Mouse (Mus musculus): ENCODE measurements around the gene Grn. TPM values are rescaled to one million over a fixed set of nuclear protein-coding genes. Genes with fewer than 3 reads are reported as not detected.

The Grn gene
- polyA plus RNA-seq, 1 experiment from 2014 or later: 75.2 TPM

DNA sequence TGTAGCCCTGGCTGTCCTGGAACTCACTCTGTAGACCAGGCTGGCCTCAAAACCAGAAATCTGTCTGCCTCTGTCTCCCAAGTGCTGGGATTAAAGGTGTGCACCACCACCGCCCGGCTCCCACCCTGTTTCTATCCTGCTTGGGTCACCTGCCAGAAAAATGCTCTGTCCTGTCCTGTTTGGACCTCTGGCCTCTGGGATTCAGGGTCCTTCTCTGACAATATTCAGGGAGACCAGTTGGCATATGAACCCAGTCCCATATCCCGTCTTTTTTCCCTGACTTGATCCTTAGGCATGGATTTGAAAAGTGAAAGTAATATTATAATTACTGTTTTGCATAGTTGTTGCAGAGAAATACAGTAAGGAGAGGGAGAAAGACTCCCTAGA, 1.6 kb downstream of the Grn start:
- no peak for ATAC-seq (ENCODE audit: low FRiP score, low read depth)
- H3K4me3 ChIP-seq: no peak overlapping the region
- H3K9me3 ChIP-seq: no peaks in the 10 kb centered on the region
- WGBS: 85% methylated on average over 3 of the region's 3 CpGs
- H3K27me3 ChIP-seq (replicated peaks): no peaks in the 10 kb centered on the region
- peaks cover 35% of the 10 kb centered on the region for H3K4me1 ChIP-seq
- H3K4me2 ChIP-seq (replicated peaks): 0 out of 2 replicates have a peak overlapping the region, but pooled peaks have one; percentile 0
- peaks cover 18% of the 10 kb centered on the region for H3K36me3 ChIP-seq
- no peak overlapping the region for H3K27ac ChIP-seq
- 0 out of 2 replicates have a peak overlapping the region, but pooled peaks have one; percentile 26 for H3K9ac ChIP-seq

DNA sequence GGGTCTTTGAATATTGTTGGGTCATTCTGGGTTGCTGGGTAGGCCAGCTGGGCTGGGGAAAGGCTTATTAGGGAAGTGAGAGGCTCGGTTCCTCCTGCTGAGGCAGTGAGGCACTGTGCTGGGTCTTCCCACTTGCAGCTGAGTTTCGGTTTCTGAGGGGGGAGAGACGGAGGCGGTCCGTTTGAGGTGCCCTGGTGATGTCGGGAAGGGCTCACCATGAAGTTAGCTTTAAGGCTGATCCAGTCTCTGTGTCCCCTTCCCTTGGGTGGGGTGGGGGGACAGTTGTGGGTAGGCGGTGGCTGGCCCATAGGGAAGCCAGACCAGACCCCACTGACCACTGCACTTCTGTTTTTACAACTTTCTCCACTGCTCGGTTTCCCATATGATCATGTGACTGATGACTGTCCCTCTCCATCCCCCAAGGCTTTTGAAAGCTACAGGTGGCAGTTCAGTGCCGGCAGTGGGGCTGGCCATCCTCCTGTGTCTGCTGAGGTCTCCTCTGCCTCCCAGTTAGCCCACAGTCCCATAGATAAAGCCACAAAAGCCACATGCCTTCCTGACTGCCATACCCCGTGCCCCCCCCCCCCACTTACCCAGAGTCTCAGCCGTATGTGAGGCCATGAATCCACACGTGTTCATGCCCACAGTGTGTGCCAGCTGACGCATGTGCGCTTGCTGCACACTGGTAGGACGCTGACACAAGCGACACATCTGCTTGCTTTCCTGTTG, 2.2 kb downstream of the Grn start:
- Histone ChIP-seq H3K27me3 (replicated peaks) (no peaks in the 10 kb centered on the region), H3K9ac (peak overlapping the region; percentile 26; the same call in 1 of the 2 replicates)
- no peak for ATAC-seq (ENCODE audit: low FRiP score, low read depth)

DNA sequence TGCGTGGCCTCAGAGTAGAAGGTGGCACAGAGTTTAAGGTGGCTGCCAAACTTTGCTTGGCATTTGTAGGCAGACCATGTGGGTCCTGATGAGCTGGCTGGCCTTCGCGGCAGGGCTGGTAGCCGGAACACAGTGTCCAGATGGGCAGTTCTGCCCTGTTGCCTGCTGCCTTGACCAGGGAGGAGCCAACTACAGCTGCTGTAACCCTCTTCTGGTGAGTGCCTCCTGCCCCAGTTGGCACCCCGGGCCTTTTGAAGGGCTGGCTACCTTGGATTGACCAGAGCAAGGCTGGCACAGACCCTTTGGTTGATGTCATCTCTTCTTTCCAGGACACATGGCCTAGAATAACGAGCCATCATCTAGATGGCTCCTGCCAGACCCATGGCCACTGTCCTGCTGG, 2.8 kb downstream of the Grn start:
- peaks cover 46% of the 10 kb centered on the region for H3K4me1 ChIP-seq
- H3K36me3 ChIP-seq: peaks cover 25% of the 10 kb centered on the region
- WGBS: 88% methylated on average over 6 of the region's 6 CpGs
- H3K4me3 ChIP-seq: no peak overlapping the region
- 0 out of 2 replicates have a peak overlapping the region, but pooled peaks have one; percentile 0 for H3K4me2 ChIP-seq (replicated peaks)
- ATAC-seq (ENCODE audit: low FRiP score, low read depth): no peak
- no peaks in the 10 kb centered on the region for H3K27me3 ChIP-seq (replicated peaks)
- no peak overlapping the region for H3K9ac ChIP-seq
- no peaks in the 10 kb centered on the region for H3K9me3 ChIP-seq
- H3K27ac ChIP-seq: no peak overlapping the region

More for the DNA sequence above, 2.2 kb downstream of the Grn start:
- H3K9me3 ChIP-seq: no peaks in the 10 kb centered on the region
- H3K4me2 ChIP-seq (replicated peaks): 0 out of 2 replicates have a peak overlapping the region, but pooled peaks have one; percentile 0
- no peak overlapping the region for H3K4me3 ChIP-seq
- H3K36me3 ChIP-seq: peaks cover 19% of the 10 kb centered on the region
- H3K27ac ChIP-seq: no peak overlapping the region
- WGBS: 60% methylated on average over 16 of the region's 16 CpGs
- H3K4me1 ChIP-seq: peaks cover 40% of the 10 kb centered on the region

DNA sequence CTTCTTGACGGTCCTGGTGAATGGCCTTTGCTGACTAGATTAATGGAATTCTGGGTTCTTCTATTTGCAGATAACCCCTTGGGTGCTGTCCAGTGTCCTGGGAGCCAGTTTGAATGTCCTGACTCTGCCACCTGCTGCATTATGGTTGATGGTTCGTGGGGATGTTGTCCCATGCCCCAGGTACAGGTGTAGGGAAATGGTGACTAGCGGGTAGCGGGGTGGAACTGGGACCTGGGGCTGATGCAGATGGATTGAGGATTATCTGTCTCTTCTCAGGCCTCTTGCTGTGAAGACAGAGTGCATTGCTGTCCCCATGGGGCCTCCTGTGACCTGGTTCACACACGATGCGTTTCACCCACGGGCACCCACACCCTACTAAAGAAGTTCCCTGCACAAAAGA, 3.8 kb downstream of the Grn start:
- Histone ChIP-seq H3K9ac (no peak overlapping the region), H3K9me3 (no peaks in the 10 kb centered on the region), H3K4me1 (peaks cover 52% of the 10 kb centered on the region), H3K4me2 (replicated peaks) (no peak overlapping the region), H3K27me3 (replicated peaks) (no peaks in the 10 kb centered on the region), H3K36me3 (peaks cover 32% of the 10 kb centered on the region), H3K27ac (no peak overlapping the region), H3K4me3 (no peak overlapping the region)
- WGBS: 92% methylated on average over 7 of the region's 7 CpGs
- no peak for ATAC-seq (ENCODE audit: low FRiP score, low read depth)

DNA sequence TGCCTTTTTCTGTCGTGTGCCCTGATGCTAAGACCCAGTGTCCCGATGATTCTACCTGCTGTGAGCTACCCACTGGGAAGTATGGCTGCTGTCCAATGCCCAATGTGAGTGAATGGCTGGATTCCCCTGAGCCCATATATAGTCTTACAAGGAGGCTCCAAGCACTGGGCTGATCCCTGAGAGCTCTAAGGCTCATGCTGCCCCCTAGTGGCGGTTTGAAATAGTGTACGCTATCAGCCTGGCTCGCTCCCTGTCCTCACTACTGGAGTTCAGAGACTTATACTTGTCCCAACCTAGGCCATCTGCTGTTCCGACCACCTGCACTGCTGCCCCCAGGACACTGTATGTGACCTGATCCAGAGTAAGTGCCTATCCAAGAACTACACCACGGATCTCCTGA, 4.3 kb downstream of the Grn start:
- Histone ChIP-seq H3K4me2 (replicated peaks) (no peak overlapping the region), H3K36me3 (peaks cover 37% of the 10 kb centered on the region), H3K27ac (no peak overlapping the region), H3K4me3 (no peak overlapping the region), H3K9me3 (no peaks in the 10 kb centered on the region), H3K27me3 (replicated peaks) (peaks cover 4% of the 10 kb centered on the region), H3K9ac (no peak overlapping the region), H3K4me1 (peaks cover 52% of the 10 kb centered on the region)
- ATAC-seq (ENCODE audit: low FRiP score, low read depth): 0 out of 2 replicates have a peak, but pooled peaks have one; percentile 0
- 10% methylated on average over 7 of the region's 7 CpGs for WGBS

DNA sequence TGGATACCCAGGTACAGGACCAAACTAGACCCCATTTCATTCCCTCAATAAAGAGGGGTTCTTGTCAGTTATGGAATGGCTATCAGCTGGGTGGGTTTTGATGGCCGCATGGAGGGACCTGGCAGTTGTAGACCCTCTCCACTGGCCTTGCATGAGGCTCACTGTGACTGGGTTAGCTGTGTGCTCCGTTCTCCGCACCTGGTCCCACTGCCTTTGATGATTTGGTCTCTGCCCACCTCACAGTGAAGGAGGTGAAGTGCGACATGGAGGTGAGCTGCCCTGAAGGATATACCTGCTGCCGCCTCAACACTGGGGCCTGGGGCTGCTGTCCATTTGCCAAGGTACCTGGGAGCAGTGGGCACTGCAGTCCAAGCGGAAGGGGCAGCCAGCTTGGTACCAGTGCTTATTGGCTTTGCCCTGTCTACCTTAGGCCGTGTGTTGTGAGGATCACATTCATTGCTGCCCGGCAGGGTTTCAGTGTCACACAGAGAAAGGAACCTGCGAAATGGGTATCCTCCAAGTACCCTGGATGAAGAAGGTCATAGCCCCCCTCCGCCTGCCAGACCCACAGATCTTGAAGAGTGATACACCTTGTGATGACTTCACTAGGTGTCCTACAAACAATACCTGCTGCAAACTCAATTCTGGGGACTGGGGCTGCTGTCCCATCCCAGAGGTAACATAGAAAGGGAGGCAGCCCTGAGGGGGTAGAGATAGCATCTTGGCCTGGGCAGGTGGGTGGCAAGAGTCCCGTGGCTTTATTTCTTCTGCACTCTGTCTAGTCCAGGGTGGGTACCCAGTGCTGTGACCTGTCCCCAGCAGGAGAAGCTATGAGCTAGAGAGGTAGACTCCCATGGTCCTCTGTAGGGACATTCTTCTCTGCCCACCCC, 4.9 kb downstream of the Grn start:
- WGBS: 92% methylated on average over 11 of the region's 11 CpGs
- no peak for ATAC-seq (ENCODE audit: low FRiP score, low read depth)
- Histone ChIP-seq H3K9ac (no peak overlapping the region), H3K9me3 (no peaks in the 10 kb centered on the region), H3K27me3 (replicated peaks) (peaks cover 11% of the 10 kb centered on the region), H3K4me2 (replicated peaks) (no peak overlapping the region), H3K27ac (no peak overlapping the region), H3K4me1 (peaks cover 45% of the 10 kb centered on the region), H3K4me3 (no peak overlapping the region), H3K36me3 (peaks cover 44% of the 10 kb centered on the region)

DNA sequence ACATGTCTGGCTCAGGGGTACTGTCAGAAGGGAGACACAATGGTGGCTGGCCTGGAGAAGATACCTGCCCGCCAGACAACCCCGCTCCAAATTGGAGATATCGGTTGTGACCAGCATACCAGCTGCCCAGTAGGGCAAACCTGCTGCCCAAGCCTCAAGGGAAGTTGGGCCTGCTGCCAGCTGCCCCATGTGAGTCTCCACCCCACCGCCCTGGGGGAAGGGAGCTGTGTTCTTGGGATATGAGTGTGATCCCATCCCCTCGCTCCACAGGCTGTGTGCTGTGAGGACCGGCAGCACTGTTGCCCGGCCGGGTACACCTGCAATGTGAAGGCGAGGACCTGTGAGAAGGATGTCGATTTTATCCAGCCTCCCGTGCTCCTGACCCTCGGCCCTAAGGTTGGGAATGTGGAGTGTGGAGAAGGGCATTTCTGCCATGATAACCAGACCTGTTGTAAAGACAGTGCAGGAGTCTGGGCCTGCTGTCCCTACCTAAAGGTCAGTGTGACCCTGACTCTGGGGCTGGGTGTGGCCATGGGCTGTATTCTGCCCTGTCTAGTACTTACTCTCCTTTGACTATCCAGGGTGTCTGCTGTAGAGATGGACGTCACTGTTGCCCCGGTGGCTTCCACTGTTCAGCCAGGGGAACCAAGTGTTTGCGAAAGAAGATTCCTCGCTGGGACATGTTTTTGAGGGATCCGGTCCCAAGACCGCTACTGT, 5.8 kb downstream of the Grn start:
- H3K9ac ChIP-seq: no peak overlapping the region
- H3K4me3 ChIP-seq: no peak overlapping the region
- no peak overlapping the region for H3K4me2 ChIP-seq (replicated peaks)
- H3K27me3 ChIP-seq (replicated peaks): peaks cover 12% of the 10 kb centered on the region
- no peaks in the 10 kb centered on the region for H3K9me3 ChIP-seq
- H3K27ac ChIP-seq: no peak overlapping the region
- peaks cover 52% of the 10 kb centered on the region for H3K36me3 ChIP-seq
- WGBS: 93% methylated on average over 18 of the region's 18 CpGs
- peaks cover 45% of the 10 kb centered on the region for H3K4me1 ChIP-seq
- ATAC-seq (ENCODE audit: low FRiP score, low read depth): no peak

DNA sequence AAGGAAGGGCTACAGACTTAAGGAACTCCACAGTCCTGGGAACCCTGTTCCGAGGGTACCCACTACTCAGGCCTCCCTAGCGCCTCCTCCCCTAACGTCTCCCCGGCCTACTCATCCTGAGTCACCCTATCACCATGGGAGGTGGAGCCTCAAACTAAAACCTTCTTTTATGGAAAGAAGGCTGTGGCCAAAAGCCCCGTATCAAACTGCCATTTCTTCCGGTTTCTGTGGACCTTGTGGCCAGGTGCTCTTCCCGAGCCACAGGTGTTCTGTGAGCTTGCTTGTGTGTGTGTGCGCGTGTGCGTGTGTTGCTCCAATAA, 6.3 kb downstream of the Grn start:
- 84% methylated on average over 10 of the region's 10 CpGs for WGBS
- Histone ChIP-seq H3K9ac (no peak overlapping the region), H3K9me3 (no peaks in the 10 kb centered on the region), H3K27me3 (replicated peaks) (peaks cover 12% of the 10 kb centered on the region), H3K4me1 (peaks cover 45% of the 10 kb centered on the region), H3K4me2 (replicated peaks) (no peak overlapping the region), H3K36me3 (peaks cover 58% of the 10 kb centered on the region), H3K27ac (no peak overlapping the region), H3K4me3 (no peak overlapping the region)
- ATAC-seq (ENCODE audit: low FRiP score, low read depth): no peak

DNA sequence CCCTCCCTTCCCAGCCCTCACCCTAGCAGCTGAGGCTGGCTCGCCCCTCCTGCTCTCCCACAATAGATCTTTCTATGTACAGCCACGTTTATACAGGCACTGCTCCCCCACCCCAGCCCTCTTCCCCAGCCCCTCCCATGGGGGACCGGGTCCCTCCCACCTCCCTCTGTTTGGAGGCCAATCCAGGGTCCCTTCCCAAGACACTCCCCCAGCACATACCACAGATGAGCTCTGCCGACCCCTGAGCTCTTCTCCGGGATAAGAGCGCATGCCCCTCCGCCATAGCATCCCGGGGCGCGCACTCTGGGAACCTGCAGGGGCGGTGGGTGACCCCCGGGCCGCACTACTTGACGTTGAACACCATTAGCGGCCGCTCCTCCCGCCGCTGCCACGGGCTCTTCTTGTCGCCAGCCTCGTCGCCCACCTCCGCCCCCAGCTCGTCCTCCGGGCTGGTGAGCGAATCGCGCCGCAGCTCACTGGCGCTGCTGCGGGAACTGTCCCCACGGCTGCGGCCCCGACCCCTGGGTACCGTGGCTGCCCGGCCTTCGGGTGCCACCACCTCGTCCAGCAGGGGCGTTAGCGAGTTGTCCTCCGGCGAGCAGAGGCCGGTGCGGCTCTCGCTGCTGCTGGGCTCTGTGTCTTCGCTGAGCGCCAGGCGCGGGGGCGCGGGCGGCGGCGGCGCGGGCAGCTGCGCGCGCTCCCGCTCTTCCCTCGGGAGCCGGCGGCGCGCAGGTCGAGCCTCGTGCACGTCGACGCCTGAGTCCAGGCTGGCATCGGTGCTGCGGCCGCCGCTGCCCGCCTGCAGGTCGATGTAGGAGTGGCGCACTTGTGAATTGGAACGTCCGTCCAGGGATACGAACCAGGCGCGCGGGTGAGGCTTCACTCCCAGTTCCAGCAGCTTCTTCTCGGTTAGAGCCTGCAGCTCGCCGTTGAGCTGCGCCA, 7.3 kb downstream of the Grn start:
- peaks cover 38% of the 10 kb centered on the region for H3K4me1 ChIP-seq
- peaks cover 12% of the 10 kb centered on the region for H3K27me3 ChIP-seq (replicated peaks)
- 0 out of 2 replicates have a peak overlapping the region, but pooled peaks have one; percentile 26 for H3K27ac ChIP-seq
- H3K4me2 ChIP-seq (replicated peaks): peak overlapping the region; percentile 73
- H3K36me3 ChIP-seq: peaks cover 67% of the 10 kb centered on the region
- 5% methylated on average over 87 of the region's 87 CpGs for WGBS
- H3K4me3 ChIP-seq: peak overlapping the region; percentile 38
- ATAC-seq (ENCODE audit: low FRiP score, low read depth): 0 out of 2 replicates have a peak, but pooled peaks have one; percentile 39
- no peaks in the 10 kb centered on the region for H3K9me3 ChIP-seq
- peak overlapping the region; percentile 57 for H3K9ac ChIP-seq

DNA sequence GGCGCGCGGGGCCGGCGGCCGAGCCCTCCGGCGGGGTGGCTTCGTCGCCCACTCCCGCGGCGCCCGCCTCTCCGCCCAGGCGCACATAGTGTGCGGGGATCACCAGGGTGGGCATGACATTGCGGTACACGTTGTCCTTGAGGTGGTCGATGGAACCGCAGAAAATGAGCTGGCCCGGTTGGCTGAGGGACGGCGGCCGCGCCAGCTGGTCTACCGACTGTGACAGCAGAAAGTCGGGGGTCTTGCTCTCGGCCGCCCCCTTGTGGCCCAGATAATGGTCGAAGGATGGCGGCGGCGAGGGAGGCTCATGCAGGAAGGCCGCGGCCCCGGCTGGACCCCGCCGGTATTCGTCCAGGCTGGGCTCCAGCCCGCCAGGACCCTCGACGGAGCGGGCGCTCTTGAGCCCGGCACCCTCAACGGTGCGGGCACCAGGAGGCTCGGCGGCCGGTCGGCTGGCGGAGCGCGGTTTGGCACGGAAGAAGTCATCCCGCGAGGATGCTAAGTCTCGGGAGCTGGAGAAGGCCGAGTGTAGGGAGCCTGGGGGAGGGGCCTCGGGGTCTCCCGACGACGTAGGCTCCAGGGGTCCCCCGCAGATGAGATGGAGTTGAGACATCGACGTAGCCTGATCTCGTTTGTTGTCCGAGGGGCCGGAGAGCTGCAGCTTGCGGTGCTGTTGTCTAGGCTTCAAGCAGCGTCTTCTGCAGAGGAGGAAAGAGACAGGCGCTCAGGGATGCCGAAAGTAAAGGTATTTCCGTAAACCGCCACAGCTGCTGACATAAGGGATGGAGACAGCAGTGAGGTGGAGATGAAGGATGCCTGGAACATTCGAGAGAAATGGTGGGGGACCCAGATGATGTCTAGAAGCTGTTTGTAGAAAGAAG, 8.3 kb downstream of the Grn start:
- WGBS: 7% methylated on average over 71 of the region's 77 CpGs
- Histone ChIP-seq H3K27ac (0 out of 2 replicates have a peak overlapping the region, but pooled peaks have one; percentile 26), H3K4me2 (replicated peaks) (peak overlapping the region; percentile 73), H3K4me1 (peaks cover 32% of the 10 kb centered on the region), H3K27me3 (replicated peaks) (peaks cover 12% of the 10 kb centered on the region), H3K9ac (peak overlapping the region; percentile 57), H3K4me3 (peak overlapping the region; percentile 38), H3K9me3 (no peaks in the 10 kb centered on the region), H3K36me3 (peaks cover 75% of the 10 kb centered on the region)
- peak; percentile 39 for ATAC-seq (ENCODE audit: low FRiP score, low read depth)
